Mouse (Mus musculus): ENCODE results near the gene Ahcyl2.

- TF ChIP-seq POLR2A (IDR thresholded peaks at IDR 0.05; ENCODE audit: extremely low read depth, insufficient read depth, low read length) = no peak
- no peak for TF ChIP-seq CTCF (IDR thresholded peaks at IDR 0.05; ENCODE audit: extremely low read depth, insufficient read depth, low read length)
Observed at GRCm38 (mm10) chr6:29784413-29785021, 16.7 kb downstream of the Ahcyl2 start.

Measured in cortical plate, adult 2 months (tissue).